Mouse (Mus musculus): Measurements from ENCODE around the gene Myt1l. TPM values are rescaled to one million over a fixed set of nuclear protein-coding genes. Genes with fewer than 3 reads are reported as not detected.

Myt1l gene
- total RNA-seq, 2 experiments from 2014 or later = 4.5 to 6.7 TPM

DNA sequence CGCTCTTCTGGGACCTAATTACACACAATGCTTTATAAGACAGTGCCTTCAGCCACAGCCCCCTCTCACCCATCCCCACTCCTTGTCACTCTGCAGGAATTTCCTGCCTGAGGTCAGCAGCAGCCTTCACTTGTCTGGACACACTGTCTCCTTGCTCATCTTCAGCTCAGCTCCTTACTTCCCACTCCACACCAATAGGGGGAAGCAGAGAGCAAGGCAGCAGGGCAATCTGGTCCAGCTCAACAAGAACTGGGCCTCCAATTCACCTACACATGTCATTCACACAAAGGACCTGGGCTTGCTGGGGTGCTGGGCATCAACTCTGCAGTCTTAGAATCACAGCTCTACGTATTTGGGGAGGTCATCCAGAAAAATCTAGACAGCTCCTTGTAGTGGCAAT is 33.0 kb downstream of the Myt1l start:
- no peak for DNase-seq (ENCODE audit: low spot score in 2 of 2)

DNA sequence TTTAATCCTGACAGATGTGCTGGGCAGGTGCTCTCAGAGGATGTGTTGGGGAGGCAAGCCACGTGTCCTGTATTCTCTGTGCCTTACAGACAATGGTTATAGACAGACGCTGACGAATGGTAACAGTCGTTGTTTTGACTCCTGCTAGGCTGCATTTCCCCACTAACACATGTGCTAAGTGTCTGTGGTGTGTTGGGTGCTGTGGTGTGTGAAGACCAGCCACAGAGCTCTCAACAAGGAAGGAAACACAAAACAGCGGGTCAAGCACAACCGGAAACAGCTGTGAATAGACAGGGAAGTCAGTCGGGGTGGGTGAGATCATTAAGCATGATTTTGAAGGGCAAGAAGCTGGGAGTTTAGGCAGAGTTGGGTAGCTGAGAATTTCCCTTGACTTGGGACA is 41.1 kb downstream of the Myt1l start:
- DNase-seq (ENCODE audit: low spot score in 2 of 2) = no peak

DNA sequence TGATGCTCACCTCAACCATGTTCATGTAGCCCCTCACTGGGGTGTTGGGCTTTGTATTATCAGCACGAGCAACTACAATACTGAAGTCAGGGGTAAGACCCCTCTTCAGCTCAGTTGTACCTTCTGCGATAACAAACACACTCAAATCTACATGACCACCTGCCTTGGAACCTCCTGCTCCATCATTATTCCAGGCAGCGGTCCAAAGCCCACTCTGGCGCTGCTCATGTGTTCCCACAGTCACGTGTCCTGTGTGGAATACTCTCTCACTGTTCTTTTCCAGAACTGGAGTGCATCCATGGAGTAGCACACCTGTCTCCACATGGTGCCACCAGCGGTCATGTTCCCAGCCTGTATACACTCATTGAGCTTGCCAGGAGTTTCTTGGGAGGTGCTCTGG is 42.2 kb downstream of the Myt1l start:
- DNase-seq (ENCODE audit: low spot score in 2 of 2) = no peak

GRCm38 (mm10) chr12:29571613-29572012 is 43.4 kb downstream of the Myt1l start:
- DNase-seq (ENCODE audit: low spot score in 2 of 2) = no peak

DNA sequence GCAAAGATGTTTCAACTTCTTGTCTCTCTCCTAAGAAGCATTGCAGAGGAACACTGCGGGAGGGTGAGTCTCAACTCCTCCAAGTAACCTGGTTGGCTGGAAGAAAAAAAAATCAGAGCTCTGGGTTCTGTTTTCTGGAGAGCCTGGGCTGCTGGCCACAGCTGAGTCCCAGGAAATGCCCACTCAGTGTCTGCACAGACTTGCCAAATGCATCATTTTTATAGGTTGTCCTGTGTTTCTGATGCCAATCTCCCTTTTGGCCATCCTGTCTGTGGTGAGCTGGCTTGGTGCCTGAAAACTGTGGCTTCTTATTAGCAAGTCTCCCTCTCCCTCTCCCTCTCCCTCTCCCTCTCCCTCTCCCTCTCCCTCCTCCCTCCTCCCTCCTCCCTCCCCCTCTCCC is 65.6 kb downstream of the Myt1l start:
- DNase-seq (ENCODE audit: low spot score in 2 of 2) = no peak

DNA sequence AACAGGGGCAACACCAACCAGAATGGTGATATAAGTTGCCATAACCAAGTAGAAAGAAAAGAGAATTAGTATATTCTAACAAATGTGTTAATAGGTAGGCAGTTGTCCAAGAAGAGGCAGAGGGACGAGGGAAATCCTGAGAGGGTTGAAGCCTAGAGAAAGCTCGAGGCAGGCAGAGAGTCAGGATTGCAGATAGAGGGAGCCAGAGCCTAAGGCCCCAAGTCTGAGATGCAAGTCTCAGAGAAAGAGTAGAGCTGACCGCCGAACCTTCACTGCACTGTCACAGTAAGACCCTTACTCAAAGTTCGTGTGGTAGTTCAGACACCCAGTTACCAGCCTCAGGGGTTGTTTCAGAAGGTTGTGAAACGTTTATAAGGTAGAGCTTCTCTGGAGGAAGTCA is 71.7 kb downstream of the Myt1l start:
- DNase-seq (ENCODE audit: low spot score in 2 of 2) = no peak

DNA sequence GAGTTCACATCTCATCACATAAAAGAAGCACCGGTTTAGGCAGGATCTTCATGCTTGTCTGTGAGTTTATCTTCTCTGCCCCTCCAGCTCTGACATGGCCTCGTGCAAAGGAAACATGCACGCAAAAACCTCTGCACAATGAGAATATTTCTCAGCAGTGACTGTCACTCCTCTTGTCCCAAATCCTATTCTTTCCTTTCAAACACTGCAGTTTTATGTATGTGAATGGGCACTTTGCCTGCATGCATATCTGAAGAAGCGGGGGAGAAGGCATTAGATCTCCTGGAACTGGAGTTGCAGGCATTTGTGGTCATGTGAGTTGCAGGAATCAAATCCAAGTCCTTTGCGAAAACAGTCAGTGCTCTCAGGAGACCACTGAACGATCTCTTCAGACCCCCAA is 73.0 kb downstream of the Myt1l start:
- no peak for DNase-seq (ENCODE audit: low spot score in 2 of 2)

- no peak for DNase-seq (ENCODE audit: low spot score in 2 of 2)
Observed at GRCm38 (mm10) chr12:29604659-29605058, 76.5 kb downstream of the Myt1l start.

DNA sequence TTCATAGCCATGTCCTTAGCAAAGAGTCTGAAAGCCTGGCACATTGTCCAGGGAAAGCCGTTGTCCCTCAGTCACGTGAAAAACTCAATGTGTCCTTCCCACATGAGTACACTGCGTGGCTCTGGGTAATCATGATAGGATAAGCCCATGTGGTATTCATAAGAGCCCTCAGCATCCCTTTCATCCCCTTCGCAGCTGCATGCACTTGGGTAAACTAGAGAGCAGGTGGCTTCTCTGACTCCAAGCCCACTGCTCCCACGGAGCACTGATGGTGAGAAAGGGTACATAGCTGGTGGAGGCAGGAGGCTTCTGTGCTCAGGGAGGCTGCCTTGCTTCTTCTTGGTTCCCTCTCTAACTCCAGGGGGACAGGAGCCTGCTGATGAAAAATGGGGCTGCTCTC is 76.9 kb downstream of the Myt1l start:
- DNase-seq (ENCODE audit: low spot score in 2 of 2) = no peak

GRCm38 (mm10) chr12:29606221-29606620 is 78.0 kb downstream of the Myt1l start:
- no peak for DNase-seq (ENCODE audit: low spot score in 2 of 2)

DNA sequence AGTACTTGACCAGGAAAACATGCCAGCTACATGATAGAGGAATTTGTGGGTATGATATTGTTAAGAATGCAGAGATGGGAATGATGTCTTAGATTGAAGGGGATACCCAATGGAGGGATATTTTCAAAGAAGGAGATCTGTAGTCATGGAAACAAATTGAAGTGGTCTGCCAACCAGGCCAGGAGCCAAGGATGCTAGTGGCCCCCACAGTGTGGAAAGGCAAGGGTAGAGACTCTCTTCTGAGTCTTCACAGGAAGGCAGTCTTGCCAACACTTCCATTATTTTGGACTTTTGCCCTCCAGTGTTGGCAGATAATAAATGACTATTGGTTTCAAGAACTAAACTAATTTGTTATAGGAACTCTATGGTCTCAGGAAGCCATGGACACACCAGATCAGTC is 89.6 kb downstream of the Myt1l start:
- DNase-seq (ENCODE audit: low spot score in 2 of 2) = no peak

DNA sequence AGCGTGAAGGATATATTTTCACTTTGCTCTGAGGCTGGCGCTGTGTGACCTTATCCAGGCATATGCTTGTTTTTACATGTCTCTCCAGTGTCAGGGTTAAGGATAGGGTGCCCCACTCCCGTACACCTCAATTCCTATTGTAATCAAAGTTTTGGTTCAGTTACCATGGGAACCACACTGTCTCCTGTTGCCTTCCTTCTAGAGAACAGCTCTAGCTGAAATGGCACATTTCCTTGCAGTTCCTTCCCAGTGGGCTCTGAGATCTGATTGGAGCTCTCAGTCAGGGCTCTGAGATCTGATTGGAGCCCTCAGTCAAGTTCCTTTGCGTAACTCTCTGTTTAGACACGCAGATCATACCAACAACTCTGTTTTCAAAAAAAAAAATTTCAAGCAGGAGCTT is 93.3 kb downstream of the Myt1l start:
- DNase-seq (ENCODE audit: low spot score in 2 of 2) = no peak

DNA sequence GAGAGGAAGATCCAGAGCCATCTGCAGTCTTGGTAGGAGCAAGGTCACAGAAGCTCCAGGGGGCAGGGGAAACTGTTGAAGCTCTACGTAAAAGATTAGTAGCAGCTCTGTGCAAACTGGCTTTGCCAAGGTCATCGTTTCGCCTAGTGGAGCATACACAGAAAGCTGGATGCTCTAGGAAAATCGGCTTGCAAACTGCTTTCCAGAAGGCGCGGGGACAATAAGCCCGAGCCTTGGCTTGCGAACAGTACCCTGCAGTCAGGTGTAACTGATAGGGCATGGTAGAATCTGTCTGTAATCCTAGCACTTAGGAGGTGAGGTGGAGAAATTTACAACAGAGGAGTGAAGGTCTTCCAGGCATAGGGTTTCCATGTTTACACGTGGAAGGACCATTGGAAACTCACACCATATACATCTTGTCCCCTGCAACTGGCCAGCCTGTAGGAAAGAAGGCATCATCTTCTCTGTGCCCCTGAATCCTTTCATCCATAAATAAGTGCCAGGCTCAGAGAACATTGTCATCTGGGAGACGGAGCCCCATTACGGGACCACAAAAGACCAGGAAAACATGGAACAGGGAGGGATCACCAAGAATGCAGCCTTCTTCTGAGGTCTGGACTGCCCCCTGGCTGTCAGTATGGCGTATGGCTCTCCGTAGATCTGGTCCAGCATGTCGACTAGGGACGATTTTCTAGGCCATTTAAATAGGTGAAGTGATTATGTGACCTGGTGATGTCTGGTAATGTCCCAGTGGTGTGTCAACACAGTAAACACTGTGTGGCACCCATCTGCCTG is 100.0 kb downstream of the Myt1l start:
- no peak for DNase-seq (ENCODE audit: low spot score in 2 of 2)

DNA sequence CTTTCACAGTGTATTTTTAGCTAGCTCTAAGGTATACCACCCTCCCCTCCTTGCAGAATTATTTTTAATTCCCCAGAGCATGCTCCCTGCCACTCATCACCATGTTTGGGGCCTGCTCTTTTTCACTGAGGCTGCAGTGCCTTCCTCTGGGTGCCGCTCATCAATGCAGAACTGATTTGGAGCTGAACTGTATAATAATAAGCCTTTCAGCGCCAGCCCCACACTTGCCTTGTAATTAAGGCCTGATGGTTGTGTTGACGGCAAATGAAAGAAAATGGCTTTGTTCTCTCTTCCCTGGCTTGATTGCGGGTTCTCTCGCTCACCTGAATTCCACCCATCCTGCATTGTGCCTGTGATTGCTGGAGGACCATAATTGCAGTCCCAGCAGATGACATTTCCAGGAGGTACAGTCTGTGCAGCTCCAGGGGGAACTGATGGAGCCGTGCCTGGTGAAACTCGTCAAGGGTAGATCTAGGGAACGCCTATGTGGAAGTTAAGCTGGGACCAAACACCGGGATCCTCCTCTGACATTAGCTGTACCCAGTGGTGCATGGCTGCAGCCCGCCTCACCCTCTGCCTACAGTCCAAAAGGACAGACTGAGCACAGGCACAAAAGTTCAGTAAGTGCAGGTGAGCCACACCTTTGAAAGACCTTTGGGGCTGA is 101.8 kb downstream of the Myt1l start:
- DNase-seq (ENCODE audit: low spot score in 2 of 2) = no peak

DNA sequence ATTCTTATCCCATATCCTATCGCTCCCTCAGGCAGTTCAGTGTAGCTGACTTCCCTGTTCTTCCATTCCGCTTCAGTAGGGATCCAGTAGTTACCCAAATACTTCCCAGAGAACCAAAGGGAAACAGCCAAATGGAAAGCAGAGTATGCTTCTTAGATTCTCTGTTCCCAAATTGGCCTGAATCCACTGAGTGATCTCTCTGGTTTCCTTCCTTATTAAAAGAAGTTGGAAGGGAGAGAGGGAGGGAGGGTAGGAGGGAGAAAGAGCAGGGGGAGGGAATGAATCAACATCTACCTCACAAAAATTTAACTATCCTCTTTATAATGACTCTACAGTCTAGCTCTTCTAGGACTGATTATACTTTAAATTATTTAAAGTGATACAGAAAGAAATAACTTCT is 106.3 kb downstream of the Myt1l start:
- DNase-seq (ENCODE audit: low spot score in 2 of 2) = no peak

DNA sequence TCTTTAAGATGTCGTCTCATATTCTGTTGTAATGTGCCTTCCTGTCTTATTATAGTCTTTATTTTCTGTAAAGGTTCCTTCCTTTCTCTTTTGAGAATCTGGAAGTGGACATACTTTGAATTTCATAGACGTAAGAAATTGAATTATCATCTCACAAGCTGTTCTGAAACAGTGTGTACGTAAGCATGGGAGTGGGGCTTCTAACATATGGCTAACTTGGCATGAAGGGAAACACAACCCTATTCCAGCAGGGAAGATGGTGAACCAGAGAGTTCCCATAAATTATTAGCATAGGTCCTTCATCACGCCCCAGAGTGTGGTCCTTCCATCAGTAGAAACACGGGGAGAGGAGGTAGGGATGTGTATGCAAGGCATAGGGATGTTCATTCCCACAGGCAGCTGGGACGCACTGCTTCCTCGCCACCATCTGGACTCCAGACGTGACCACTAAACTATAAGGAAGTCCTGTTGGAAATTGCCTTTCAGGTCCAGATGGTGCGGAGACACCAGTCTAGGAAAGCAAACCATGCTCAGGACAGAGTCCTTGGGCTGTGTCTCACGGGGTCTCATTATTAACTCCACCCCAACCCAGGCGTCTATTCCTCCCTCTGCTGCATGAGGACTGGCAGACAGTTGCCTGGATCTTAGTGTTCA is 111.5 kb downstream of the Myt1l start:
- no peak for DNase-seq (ENCODE audit: low spot score in 2 of 2)

- DNase-seq (ENCODE audit: low spot score in 2 of 2) = no peak
Observed at GRCm38 (mm10) chr12:29640201-29640600, 112.0 kb downstream of the Myt1l start.

- no peak for DNase-seq (ENCODE audit: low spot score in 2 of 2)
Observed at GRCm38 (mm10) chr12:29642915-29643314, 114.7 kb downstream of the Myt1l start.

GRCm38 (mm10) chr12:29644091-29644490 is 115.9 kb downstream of the Myt1l start:
- no peak for DNase-seq (ENCODE audit: low spot score in 2 of 2)

- DNase-seq (ENCODE audit: low spot score in 2 of 2) = no peak
Observed at GRCm38 (mm10) chr12:29644721-29645120, 116.5 kb downstream of the Myt1l start.

DNA sequence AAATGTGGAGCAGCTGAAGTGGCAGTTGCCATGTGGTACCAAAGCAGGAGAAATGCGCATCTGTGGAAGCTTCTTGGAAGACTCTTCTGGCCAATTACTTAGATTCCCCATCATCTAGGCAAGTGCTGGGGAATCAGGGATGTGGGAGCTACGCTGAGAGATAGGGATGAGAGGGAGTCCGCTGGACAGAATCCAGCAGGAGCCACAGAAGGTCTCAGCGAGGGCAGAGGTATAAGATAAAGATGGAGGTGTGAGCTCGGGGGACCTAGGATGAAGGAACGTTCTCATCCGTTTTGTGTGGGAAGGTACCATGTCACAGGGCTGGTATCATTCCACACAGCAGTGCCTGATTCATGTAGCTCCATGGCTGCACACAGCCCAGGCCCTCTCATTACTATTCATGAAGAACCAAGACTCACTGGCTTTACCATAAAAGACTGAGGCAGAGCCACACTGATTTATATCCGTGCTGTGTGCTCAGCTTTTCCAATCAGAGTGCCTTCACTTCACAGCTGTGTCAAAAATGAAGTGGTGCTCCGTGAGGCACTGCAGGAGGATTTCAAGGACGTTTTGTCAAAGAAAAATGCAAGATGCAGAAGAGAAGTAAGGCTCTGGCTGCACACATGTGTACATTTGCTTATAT is 121.4 kb downstream of the Myt1l start:
- DNase-seq (ENCODE audit: low spot score in 2 of 2) = no peak

DNA sequence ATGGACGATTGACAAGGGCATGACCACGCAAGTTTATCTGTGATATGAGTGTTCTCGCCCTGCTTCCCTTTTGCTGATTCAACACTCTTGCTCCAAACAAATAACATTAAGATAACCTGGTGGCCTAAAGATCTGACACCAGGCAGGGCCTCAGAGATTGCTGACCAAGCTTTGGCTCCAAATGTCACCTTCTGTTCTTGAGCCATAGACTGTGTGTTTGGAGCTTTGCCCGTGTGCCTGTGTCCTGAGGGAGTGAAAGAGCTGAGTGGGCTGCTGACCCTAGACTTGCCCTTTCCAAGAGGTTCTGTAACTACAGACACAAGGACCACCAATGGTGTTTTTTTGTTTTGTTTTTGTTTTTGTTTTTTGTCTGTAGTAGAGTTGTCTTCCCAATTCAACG is 124.3 kb downstream of the Myt1l start:
- DNase-seq (ENCODE audit: low spot score in 2 of 2) = no peak
